Mouse (Mus musculus) layer of hippocampus, adult 9-11 months (tissue): ENCODE measurements around the gene Sgce.
"Not testable (repeated sequence)": the region's sequence is repeated elsewhere in the genome, so short reads cannot be mapped to it uniquely, and the experiment has no call there.

Source experiments
- DNase-seq: peaks from one replicate; pipeline ENCODE4 v3.0.0; 2022

Gene Sgce

GRCm38 (mm10) chr6:4722142-4722541, 24.9 kb downstream of the Sgce start:
- no peak for DNase-seq

DNA sequence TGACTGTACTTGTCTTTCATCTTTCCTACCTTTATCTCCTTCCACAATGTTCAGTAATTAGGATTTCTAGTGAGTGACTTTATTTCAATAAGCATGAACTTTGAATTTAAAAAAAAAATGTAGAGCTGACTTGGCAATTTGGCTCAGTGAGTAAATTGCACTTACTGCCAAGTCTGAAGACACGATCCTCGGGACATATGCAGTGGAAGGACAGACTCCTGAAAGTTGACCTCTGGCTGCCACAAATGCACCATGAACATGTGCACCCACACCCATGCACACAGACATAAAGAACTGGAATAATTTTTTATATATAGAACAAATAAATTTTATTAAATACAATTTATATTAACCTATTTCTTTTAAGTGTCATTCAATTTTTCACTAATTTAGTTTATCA, 29.7 kb downstream of the Sgce start:
- no peak for DNase-seq

GRCm38 (mm10) chr6:4716171-4716570, 30.8 kb downstream of the Sgce start:
- no peak for DNase-seq

GRCm38 (mm10) chr6:4708971-4709370, 38.0 kb downstream of the Sgce start:
- no peak for DNase-seq

GRCm38 (mm10) chr6:4706415-4706814, 40.6 kb downstream of the Sgce start:
- no peak for DNase-seq

DNA sequence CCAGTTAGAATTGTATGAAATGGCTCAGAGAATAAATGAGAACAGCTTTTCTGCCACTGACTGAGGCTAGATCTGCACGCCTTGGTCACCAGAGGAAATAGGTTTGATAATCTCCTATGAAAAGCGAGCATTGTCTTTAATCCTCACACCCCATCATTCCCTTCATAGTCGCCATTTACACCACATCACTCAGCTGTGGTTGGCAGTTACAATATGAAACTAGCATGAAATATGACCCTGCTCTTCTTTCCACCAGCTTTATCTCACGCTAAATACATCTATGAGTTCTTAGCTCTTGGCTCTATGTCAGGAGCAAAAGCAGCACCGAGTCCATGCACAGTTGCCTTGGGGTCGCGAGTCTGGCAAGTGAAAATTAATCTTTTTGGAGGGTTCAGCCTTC, 43.1 kb downstream of the Sgce start:
- DNase-seq: no peak

DNA sequence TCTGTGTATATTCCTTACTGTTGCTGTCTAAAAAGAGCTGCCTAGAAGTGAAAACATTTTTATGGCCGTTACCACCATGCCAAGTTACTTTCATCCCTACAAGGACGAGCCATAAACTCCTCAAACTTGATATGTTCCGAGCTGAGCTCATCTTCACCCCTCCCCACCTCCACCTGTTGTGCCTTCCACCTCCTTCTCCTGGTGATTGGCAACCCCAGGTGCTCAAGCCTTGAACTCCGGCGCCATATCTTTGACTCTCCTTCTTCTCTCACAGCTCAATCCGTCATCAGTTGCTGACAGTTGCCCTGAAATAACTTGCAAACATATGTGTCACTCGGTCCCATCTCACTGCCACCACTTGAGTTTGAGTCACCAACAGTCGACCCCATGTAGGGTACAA, 45.4 kb downstream of the Sgce start:
- DNase-seq: no peak

- no peak for DNase-seq
Measured at GRCm38 (mm10) chr6:4695778-4696177, 51.2 kb downstream of the Sgce start.

GRCm38 (mm10) chr6:4694672-4695231, 52.3 kb downstream of the Sgce start:
- no peak for DNase-seq

- DNase-seq: no peak
Measured at GRCm38 (mm10) chr6:4693544-4693943, 53.5 kb downstream of the Sgce start.

DNA sequence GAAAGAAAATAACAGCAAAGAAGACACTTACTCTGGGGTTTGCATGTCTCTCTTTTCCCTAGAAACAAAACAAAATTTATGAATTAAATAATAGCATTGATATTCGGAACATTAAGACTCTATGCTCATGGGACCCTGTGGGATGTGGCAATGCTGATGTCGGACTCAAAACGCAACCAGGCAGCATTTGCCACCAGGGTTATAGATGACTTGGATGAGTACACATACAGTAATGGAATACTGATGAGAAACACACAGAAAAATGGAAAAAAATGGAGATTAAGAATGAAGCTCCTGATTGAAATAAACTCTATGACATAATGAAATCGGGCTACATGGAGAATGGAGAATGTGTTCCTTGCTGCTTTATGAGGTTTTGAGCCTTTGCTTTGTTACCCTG, 56.6 kb downstream of the Sgce start:
- no peak for DNase-seq

GRCm38 (mm10) chr6:4684706-4685340, 62.2 kb downstream of the Sgce start:
- DNase-seq: no peak

- DNase-seq: no peak
Measured at GRCm38 (mm10) chr6:4680576-4680975, 66.4 kb downstream of the Sgce start.

DNA sequence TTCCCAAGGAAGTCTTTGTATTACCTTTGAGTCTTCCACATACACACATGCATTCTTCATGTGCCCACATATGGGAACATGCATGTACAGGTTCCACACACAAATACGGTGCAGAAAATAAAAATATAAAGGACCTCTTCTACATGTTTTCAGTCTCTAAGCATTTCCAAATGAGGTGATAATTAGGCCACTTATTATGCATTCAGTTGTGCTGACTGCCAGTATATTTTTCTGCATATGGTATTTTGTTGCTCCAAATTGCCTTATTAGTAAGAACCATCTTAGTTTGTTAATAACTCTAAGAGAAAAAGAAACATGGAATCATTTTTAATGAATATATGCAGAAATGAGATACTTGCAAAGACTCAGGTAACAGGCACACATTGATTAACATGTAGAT, 67.0 kb downstream of the Sgce start:
- no peak for DNase-seq

DNA sequence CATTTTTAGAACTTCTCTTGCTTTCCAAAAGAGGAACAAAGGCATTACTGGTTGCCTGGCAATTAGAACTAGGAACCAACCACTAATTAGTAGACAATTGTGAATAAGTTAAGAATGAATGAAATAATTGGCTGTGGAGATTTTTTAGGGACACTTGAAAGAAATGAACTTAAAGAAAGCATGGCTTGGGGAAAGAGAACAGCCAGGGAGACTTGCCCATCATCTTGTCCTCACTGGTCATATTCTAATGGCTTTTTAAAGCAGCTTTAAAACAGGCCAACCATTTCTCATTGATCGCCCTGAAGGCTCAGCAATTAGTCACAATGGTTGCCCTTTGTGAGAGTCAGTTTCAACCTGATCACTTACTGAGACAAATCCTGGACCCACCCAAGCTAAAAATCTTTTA, 69.6 kb downstream of the Sgce start:
- DNase-seq: no peak

DNA sequence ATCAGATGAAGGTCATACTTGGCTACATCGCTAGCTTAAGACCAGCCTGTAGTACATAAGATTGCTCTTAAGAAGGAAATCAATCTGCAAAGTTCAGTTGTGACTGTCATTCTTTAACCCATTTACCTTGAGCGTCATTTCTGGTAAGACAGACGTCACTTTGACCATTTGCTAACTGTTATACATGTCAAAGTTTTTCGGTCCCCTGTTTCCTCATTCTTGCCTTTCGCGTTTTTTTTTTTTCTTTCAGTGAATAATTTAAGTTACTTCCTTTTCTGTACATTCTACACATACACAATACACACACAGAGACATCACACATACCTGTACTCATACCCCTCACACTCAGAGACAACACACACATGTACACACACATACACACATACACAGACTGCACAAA, 81.9 kb downstream of the Sgce start:
- DNase-seq: no peak

- DNase-seq: no peak
Measured at GRCm38 (mm10) chr6:4664313-4664712, 82.7 kb downstream of the Sgce start.

DNA sequence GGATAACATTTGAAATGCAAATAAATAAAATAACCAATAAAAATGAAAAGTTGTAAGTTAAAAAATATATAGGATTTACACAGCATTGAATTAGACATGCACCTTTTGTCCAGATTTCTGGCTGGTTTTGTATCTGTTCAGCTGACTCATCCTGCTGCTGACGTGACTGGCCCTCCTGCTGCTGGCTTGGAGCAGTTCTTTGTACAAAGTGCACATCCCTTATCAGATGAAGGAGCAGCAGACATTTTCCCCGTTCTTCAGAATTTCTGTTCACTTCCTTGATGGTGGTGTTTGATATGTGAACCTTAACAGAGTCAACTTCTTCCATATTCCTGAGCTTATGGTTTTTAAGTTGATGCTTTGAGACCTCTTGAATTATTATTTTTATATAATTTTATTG, 83.5 kb downstream of the Sgce start:
- DNase-seq: no peak

GRCm38 (mm10) chr6:4658861-4659260, 88.1 kb downstream of the Sgce start:
- no peak for DNase-seq

DNA sequence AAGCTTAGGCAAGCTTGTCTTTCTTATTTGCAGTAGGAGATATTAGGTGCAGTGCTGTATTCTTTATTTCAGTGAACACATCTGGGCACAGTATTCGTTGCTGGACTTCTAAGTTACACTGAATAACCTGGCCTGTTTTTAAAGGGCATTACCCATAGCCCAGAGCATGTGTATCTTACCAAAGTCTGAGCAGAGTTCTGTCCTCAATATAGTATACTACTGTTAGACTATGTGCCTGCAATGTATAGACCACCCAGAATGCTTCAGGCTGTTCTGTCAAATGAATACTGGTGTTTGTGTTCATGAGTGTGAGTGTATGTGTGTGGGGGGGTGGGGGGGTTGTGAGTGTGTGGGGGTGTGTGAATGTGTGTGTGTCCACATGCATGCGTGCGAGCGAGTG, 91.1 kb downstream of the Sgce start:
- DNase-seq: no peak

DNA sequence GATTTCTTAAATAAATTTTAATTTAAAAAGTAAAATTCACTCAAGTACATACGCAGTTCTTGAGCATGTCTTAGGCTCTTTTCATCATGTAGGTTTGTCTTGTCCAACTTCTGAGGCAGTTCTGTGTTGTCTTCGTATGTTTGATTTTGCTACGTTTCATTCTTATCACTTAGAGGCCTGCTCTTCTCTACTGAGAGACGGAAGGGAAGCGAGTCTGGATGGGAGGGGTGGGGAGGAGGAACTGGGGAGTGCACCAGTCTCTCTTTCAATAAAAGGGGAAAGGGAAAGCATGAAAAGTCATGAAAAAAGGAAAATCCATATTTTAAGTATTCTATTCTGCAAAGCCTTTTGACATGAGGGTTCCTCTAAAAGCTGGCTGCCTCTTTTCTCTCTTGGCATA, 91.5 kb downstream of the Sgce start:
- no peak for DNase-seq

DNA sequence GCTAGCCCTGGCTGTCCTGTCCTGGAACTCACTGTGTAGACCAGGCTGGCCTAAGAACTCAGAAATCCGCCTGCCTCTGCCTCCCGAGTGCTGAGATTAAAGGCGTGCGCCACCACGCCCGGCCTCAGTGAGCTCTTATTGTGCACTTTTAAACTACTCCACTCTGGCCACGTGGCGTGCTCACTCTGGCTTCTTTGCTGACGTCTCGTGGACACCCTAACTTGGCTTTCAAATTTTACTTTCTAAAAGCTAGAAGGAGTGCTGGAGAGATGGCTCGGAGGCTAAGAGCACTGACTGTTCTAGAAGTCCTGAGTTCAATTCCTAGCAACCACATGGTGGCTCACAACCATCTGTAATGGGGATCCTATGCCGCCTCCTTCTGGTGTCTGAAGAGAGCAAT, 93.3 kb downstream of the Sgce start:
- not testable (repeated sequence) for DNase-seq

DNA sequence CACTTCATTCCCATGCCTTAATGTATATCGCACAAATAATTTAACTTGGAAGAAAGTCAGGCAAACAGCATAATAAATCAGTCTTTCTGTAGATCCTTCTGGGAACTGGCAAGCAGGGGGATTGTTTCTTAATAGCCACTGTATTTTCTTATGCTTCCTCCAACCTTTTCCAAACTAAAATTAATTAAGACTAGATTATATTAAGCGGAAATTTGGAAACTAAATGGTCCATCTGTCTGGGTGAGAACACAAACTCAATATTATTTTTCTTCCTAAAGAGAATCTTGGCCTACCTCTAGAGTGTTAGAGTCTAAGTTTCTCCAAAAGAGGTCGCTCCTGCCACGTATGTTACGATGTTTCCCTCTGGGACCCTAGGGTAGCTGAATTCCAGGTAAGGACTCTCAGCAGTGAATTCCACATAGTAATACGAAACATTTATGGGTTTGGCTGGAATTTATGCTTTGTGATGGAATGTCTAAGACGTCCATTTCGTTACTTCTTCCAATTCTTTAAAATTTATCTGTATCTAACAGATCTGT, 94.3 kb downstream of the Sgce start:
- DNase-seq: no peak

- no peak for DNase-seq
Measured at GRCm38 (mm10) chr6:4647351-4647750, 99.7 kb downstream of the Sgce start.

GRCm38 (mm10) chr6:4642068-4642467, 104.9 kb downstream of the Sgce start:
- DNase-seq: no peak
